8 mouse cellular contexts compared by ENCODE assay signal in genomic region chr13:34332762-34333161, GRCm38 (mm10). TPM values are rescaled to one million over a fixed set of nuclear protein-coding genes. Genes with fewer than 3 reads are reported as not detected.
A peak's percentile ranks its signal among the peaks of the same experiment; 100 is the strongest.
DNase-seq lines count a peak whose midpoint lies in the region; ATAC-seq and TF ChIP-seq lines count a peak whose summit lies in the region.

No protein-coding gene starts in this region.

- H3K36me3 ChIP-seq in kidney, embryonic 16.5 days (ENCODE audit: insufficient read depth, low read length): no peaks in the 10 kb centered on the region
- peaks cover 32% of the 10 kb centered on the region for H3K36me3 ChIP-seq in liver, embryonic 14.5 days (replicated peaks; ENCODE audit: control insufficient read depth, insufficient read depth, low read depth)
- H3K36me3 ChIP-seq in forebrain, embryonic 11.5 days (ENCODE audit: control insufficient read depth, insufficient read depth, low read length): no peaks in the 10 kb centered on the region

- no peak overlapping the region for H3K27ac ChIP-seq in kidney, embryonic 16.5 days (ENCODE audit: low read length)
- peak overlapping the region; percentile 97 for H3K27ac ChIP-seq in liver, embryonic 14.5 days
- H3K27ac ChIP-seq in forebrain, embryonic 11.5 days (ENCODE audit: low read depth, low read length): no peak overlapping the region

- no peaks in the 10 kb centered on the region for H3K4me1 ChIP-seq in kidney, embryonic 16.5 days (ENCODE audit: insufficient read depth, low read length)
- peaks cover 88 to 93% of the 10 kb centered on the region in 2 experiments for H3K4me1 ChIP-seq in liver, embryonic 14.5 days (replicated peaks; ENCODE audit: control insufficient read depth in 2 of 2, insufficient read depth in 2 of 2, low read length in 1 of 2)
- no peaks in the 10 kb centered on the region for H3K4me1 ChIP-seq in forebrain, embryonic 11.5 days (replicated peaks; ENCODE audit: control insufficient read depth, insufficient read depth, low read length)

- peak; percentile 94 for TF ChIP-seq EP300 in liver, embryonic 14.5 days (IDR thresholded peaks at IDR 0.05; ENCODE audit: low read depth)

- no peak overlapping the region for H3K4me2 ChIP-seq in kidney, embryonic 16.5 days (replicated peaks; ENCODE audit: low read depth, low read length)
- H3K4me2 ChIP-seq in liver, embryonic 14.5 days (ENCODE audit: low read depth): peak overlapping the region; percentile 78
- H3K4me2 ChIP-seq in forebrain, embryonic 11.5 days (ENCODE audit: low read depth, low read length, severe bottlenecking): no peak overlapping the region

- peak; percentile 70; the same call in 1 of the 2 replicates for ATAC-seq in kidney, embryonic 16.5 days (ENCODE audit: low FRiP score, low TSS enrichment)
- ATAC-seq in granulocyte monocyte progenitor cell, adult 5-6 weeks (replicated peaks; ENCODE audit: poor library complexity, severe bottlenecking): peak; percentile 74
- peak; percentile 86 for ATAC-seq in liver, embryonic 14.5 days (ENCODE audit: insufficient read depth)
- no peak for ATAC-seq in forebrain, embryonic 11.5 days (replicated peaks; ENCODE audit: low FRiP score)
- ATAC-seq in cerebellum, adult (ENCODE audit: insufficient number of reproducible peaks, low FRiP score, low TSS enrichment): no peak

- H3K9me3 ChIP-seq in kidney, embryonic 16.5 days (ENCODE audit: low read length): no peaks in the 10 kb centered on the region
- no peaks in the 10 kb centered on the region for H3K9me3 ChIP-seq in liver, embryonic 14.5 days (ENCODE audit: control insufficient read depth, low read length)
- H3K9me3 ChIP-seq in forebrain, embryonic 11.5 days (ENCODE audit: control insufficient read depth, low read length): no peaks in the 10 kb centered on the region

- H3K9ac ChIP-seq in kidney, embryonic 16.5 days (replicated peaks; ENCODE audit: low read length): no peak overlapping the region
- H3K9ac ChIP-seq in liver, embryonic 14.5 days (replicated peaks): peak overlapping the region; percentile 74
- H3K9ac ChIP-seq in forebrain, embryonic 11.5 days (ENCODE audit: low read length): no peak overlapping the region

- no peak overlapping the region for H3K4me3 ChIP-seq in kidney, embryonic 16.5 days (ENCODE audit: low read length)
- peak overlapping the region; percentile 34 to 42 for H3K4me3 ChIP-seq in liver, embryonic 14.5 days (ENCODE audit: insufficient read depth in 1 of 2, low read depth in 2 of 2, low read length in 2 of 2)
- H3K4me3 ChIP-seq in forebrain, embryonic 11.5 days (ENCODE audit: low read depth, low read length): no peak overlapping the region

- no peaks in the 10 kb centered on the region for H3K27me3 ChIP-seq in kidney, embryonic 16.5 days (ENCODE audit: insufficient read depth, low read length)
- H3K27me3 ChIP-seq in liver, embryonic 14.5 days (ENCODE audit: control insufficient read depth, insufficient read depth, low read length): no peaks in the 10 kb centered on the region
- H3K27me3 ChIP-seq in forebrain, embryonic 11.5 days (ENCODE audit: control insufficient read depth, insufficient read depth, low read length): no peaks in the 10 kb centered on the region

- WGBS in kidney, embryonic 16.5 days: 37% methylated on average over 7 of the region's 7 CpGs
- WGBS in liver, embryonic 14.5 days (ENCODE audit: insufficient replicate concordance): 4% methylated on average over 7 of the region's 7 CpGs
- 71% methylated on average over 7 of the region's 7 CpGs for WGBS in forebrain, embryonic 11.5 days

- DNase-seq in kidney, postnatal 4 days: no peak
- peak; percentile 82 for DNase-seq in NIH3T3 (ENCODE audit: low read depth)
- DNase-seq in liver, embryonic 14.5 days (ENCODE audit: low read depth in 3 of 3, low spot score in 3 of 3): peak; percentile 97
- no peak for DNase-seq in ovary, postnatal 14 days (ENCODE audit: low spot score)
- DNase-seq in forebrain, embryonic 11.5 days (ENCODE audit: low spot score): no peak

- TF ChIP-seq CTCF in liver, embryonic 14.5 days (IDR thresholded peaks at IDR 0.05; ENCODE audit: low read depth): no peak

RNA-seq across cellular contexts. Expression of gene Slc22a23, which starts 12.2 kb away (rescaled TPM):
- polyA plus RNA-seq in kidney, embryonic 16.5 days (2015; fragmentation: Nextera tagmentation; extraction: Ambion mirVana): 2.6 and 3.3 TPM in 2 replicates
- not detected in 2 replicates for total RNA-seq in granulocyte monocyte progenitor cell, adult 5-6 weeks (2014; fragmentation: Nextera tagmentation)
- total RNA-seq in granulocyte monocyte progenitor cell, adult 5-6 weeks (2017): 1.0 TPM in 1 of 2 replicates, not detected in the other
- 21.4 and 24.4 TPM in 2 replicates for polyA plus RNA-seq in liver, embryonic 14.5 days (2012; rRNA removed)
- 9.3 and 11.9 TPM in 2 replicates for polyA plus RNA-seq in liver, embryonic 14.5 days (2014; fragmentation: Nextera tagmentation; extraction: Ambion mirVana)
- 16.9 and 18.5 TPM in 2 replicates for polyA plus RNA-seq in forebrain, embryonic 11.5 days (2014; fragmentation: Nextera tagmentation; extraction: Ambion mirVana)

Comparison
In these comparisons a context has a peak if more than half of its experiments do, and no peak if none do; other contexts are left out.
1. ATAC-seq: peak in kidney, embryonic 16.5 days (single experiment), granulocyte monocyte progenitor cell, adult 5-6 weeks (single experiment) and liver, embryonic 14.5 days (single experiment); none in forebrain, embryonic 11.5 days (single experiment) and cerebellum, adult (single experiment).
2. H3K4me3 ChIP-seq: peak in liver, embryonic 14.5 days (2 of 2); none in kidney, embryonic 16.5 days (single experiment) and forebrain, embryonic 11.5 days (single experiment).
3. DNase-seq: peak in NIH3T3 (single experiment) and liver, embryonic 14.5 days (3 of 3); none in kidney, postnatal 4 days (0 of 2), ovary, postnatal 14 days (single experiment) and forebrain, embryonic 11.5 days (single experiment).